Mouse (Mus musculus): ENCODE measurements around the gene Caln1. TPM values are rescaled to one million over a fixed set of nuclear protein-coding genes. Genes with fewer than 3 reads are reported as not detected.

Gene Caln1
- total RNA-seq, 2 experiments from 2014 or later = 129 to 132 TPM

DNA sequence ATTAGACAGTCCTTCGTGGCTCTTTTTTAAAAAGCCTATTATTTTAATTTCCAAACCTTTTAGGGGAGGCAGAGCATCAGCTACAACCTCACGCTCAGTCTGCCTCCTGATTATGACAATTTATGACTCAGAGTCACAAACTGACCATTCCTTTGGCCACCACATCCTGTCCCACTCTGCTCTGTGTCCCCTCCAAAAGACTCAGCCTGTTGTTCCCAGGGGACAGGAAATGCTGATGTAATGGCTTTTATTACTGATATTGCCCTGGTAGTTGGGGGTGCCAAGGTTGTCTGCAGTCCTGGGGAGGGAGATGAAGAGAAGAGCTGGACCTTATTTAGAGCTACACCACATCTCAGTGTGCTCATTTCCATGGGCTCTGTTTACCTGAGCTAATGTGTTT lies 23.4 kb upstream of the Caln1 start:
- no peak overlapping the region for H3K27ac ChIP-seq
- TF ChIP-seq CTCF (conservative IDR thresholded peaks at IDR 0.05) = no peak

DNA sequence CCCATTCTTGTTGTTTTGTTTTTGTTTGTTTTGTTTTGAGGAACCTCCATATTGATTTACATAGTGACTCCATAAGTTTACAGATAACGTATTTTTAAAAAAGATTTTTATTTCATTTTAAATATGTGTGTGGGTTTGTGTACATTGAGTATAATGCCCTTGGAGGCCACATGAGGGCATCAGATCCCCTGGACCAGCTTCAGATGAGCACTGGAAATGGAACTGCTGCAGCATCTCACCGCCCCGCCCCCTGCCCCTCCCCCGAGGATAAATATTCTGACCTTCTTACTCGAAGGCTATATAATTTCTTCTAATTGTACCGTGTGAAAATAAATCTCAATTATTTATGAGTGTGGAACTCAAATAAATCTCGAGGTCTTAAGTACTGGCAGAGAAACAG lies 14.0 kb upstream of the Caln1 start:
- TF ChIP-seq CTCF (conservative IDR thresholded peaks at IDR 0.05) = peak; percentile 54
- DNase-seq (ENCODE audit: low spot score in 2 of 2) = no peak
- H3K27ac ChIP-seq = no peak overlapping the region
- no peak overlapping the region for H3K4me3 ChIP-seq

More for the DNA sequence above, 23.4 kb upstream of the Caln1 start:
- no peak overlapping the region for H3K4me3 ChIP-seq
- DNase-seq (ENCODE audit: low spot score in 2 of 2) = no peak

DNA sequence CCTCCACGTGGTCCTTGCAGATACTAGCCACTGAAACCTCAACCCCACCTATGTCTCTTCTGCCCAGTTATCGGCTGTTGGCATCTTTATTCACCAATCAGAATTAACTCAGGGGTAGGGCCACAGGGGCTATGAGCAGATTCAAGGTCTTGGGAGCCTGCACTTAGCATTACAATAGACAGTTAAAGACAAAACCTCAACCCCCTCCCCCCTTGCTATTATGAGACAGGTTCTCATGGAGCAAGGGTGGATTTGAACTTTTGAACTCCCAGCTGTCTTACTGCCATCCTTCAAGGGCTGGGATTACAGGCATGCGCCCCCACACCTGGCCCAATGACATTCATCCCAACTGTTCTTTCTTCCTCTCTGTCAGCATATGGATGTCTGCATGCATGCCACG lies 6.1 kb upstream of the Caln1 start:
- TF ChIP-seq CTCF (conservative IDR thresholded peaks at IDR 0.05) = no peak
- Histone ChIP-seq H3K27ac (no peak overlapping the region), H3K4me3 (no peak overlapping the region)
- no peak for DNase-seq (ENCODE audit: low spot score in 2 of 2)

DNA sequence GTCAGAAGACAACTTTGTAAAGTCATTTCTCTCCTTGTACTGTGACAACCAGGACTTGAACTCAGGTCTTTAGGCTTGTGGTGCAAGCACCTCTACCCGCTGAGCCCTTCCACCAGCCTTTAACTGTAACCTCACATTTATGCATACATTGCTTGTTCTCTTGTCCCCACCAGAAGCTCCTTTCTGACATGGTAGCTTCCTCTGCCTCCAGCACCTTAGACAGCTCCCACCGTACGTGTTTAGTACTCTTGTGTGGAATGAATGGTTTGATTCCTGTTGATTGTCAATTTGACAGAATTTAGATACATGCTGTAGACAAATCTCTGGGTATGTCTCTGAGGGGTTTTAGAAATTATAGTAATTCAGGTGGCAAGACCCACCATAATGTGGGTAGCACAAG lies 5.5 kb upstream of the Caln1 start:
- no peak overlapping the region for H3K27ac ChIP-seq
- no peak for DNase-seq (ENCODE audit: low spot score in 2 of 2)
- TF ChIP-seq CTCF (conservative IDR thresholded peaks at IDR 0.05) = no peak
- no peak overlapping the region for H3K4me3 ChIP-seq

DNA sequence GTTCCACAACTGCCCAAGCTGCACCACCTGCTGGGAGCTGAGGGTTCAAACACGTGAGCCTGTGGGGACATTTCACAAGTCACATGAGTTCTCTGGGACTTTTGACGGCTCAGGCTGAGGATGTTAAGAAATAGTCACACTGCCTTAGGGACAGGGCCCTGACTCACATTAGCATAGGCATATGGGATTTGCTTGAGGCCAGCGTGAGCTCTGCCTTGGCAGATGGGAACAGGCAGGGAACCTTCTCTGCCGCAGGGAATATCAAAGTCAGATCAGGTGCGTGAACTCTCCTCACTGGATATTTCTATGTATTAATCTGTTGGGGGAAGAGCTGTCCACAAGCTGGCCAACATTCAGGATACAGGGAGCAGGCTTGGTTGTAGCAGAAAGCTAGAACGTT lies 1.0 kb upstream of the Caln1 start:
- no peak overlapping the region for H3K27ac ChIP-seq
- no peak for TF ChIP-seq CTCF (conservative IDR thresholded peaks at IDR 0.05)

DNA sequence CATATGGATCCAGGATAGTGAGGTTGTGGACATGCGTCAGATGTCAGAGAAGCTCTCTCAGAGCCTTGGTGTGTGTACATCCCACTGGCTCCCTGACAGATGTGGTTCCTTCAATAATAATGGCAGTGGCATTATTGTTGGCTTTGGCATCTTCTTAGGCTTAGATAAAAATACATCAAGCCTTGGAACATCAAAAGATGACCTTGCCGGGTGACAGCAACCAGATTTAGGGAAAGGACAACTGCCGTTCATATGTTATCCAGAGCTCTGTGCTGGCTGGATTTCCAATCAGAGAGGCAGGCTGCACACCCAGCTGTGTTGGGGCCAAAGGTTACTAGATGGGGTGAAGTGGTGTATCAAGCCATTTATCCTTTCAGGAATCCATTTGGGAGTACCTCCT lies 6.2 kb downstream of the Caln1 start:
- TF ChIP-seq CTCF (conservative IDR thresholded peaks at IDR 0.05) = no peak
- Histone ChIP-seq H3K27ac (no peak overlapping the region), H3K4me3 (no peak overlapping the region)
- DNase-seq (ENCODE audit: low spot score in 2 of 2) = no peak

More for the DNA sequence above, 1.0 kb upstream of the Caln1 start:
- DNase-seq (ENCODE audit: low spot score in 2 of 2) = no peak
- H3K4me3 ChIP-seq = no peak overlapping the region

DNA sequence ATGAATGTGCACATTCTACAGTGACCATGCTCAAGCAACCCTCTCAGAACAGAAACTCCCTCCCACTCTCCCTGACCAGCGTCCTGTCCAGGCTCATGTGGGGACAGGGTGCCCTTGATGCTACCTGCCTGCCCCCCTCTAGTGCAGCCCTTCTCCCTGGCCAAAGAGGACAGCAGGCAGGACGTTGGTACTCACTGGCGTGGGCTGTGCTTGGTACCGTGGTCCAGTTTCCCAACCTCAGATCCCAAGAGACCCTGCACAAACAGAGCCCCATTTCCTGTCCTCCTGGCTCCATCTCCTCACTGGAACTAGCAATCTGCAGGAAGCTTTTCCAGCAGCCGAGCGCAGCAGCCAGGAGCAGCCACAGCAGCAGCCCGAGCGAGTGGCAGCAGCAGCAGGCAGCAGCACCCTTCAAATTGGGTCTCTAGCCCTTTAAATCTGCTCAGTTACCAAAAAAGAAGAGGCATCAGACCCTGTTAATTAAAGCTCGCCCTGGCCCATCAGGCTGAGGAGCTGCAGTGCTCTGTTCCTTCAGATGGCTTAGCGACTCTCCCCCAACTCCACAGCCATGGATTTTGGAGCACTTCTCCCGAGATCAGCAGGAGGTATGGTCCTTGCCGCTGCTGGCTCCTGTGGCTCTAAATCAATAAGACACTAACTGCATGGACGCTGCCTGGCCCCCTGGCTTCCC lies 15.1 kb downstream of the Caln1 start, which contains the start of gene A330070K13Rik:
Gene A330070K13Rik, minus strand, starts transcription at position 410 of the 691 bp plus-strand sequence.
- TF ChIP-seq CTCF (conservative IDR thresholded peaks at IDR 0.05) = no peak
- Histone ChIP-seq H3K27ac (peak within 1 kb of the TSS; percentile 78), H3K4me3 (peak within 1 kb of the TSS; percentile 41)
- DNase-seq (ENCODE audit: low spot score in 2 of 2) = no peak

DNA sequence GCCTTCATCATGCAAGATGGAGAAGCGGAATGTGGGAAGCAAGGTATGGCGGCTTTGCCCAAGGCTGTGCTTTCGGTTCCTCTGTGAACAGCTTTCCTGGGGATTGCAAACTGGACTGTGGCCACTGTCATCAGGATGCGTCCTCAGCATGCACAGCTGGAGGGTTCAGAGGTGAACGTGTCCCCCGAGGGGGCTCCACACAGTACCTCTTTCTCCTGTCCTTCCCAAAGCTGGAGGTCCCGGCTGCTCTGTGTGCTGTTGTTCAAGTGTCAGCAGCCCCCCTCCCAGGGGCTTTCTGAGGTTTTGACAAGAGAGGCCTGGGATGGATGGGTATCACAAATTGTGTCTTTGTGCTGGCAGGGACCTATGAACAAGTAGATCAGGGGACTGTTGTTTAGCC lies 17.2 kb downstream of the Caln1 start:
- no peak for TF ChIP-seq CTCF (conservative IDR thresholded peaks at IDR 0.05)
- Histone ChIP-seq H3K4me3 (no peak overlapping the region), H3K27ac (no peak overlapping the region)
- no peak for DNase-seq (ENCODE audit: low spot score in 2 of 2)

DNA sequence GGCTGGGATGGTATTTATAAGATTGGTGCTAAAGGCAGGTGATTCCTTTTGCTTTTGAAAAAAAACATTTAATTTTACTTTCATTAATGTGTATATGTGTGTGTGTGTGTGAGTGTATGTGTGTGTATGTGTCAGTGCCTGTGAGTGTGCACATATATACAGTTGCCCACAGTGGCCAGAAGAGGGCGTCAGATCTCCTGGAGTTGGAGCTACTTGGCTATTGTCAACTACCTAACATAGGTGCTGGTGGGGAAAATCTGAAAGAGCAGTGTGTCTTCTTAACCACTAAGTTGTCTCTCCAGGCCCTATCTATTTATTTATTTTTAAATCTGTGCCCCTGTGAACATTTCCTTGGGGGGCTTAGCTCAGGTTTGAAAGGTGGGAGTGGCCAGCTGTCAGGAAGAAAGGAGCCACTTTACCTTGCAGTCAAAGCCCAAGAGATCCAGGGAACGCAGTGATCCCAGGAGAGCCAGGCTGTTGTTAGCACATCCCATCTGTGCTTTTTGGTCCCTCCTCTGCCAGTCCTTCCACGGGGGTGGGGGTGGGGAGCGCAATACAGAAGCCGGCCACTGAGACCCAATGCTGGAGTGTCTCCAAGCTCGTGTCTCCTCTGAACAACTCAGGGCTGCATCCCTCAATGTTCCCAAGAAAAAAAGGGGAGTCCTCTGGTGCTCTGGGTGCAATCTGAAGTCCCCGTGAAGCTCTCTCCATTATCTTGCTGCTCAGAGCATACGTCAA lies 24.5 kb downstream of the Caln1 start:
- peak; percentile 62 for TF ChIP-seq CTCF (conservative IDR thresholded peaks at IDR 0.05)
- H3K27ac ChIP-seq = peak overlapping the region; percentile 69
- H3K4me3 ChIP-seq = no peak overlapping the region
- no peak for DNase-seq (ENCODE audit: low spot score in 2 of 2)

DNA sequence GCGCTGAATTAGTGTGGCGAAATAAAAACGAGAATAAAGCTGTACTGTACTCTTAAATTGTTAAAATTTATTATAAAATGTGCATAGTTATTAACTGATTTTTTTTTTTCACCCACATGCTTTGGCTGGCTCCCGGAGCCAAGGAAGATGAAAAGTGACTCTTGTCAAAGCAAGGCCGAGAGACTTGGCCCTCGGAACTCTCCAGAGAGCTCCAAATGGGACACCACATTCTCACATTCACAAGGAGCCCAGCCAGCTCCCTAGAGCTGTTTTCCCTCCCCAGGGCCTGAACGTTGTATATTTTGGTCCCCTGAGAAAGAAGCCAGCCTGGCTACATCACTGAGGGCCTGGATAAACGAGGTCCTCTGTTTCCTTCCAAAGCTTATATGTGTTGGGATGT lies 25.1 kb downstream of the Caln1 start:
- no peak overlapping the region for H3K4me3 ChIP-seq
- no peak for TF ChIP-seq CTCF (conservative IDR thresholded peaks at IDR 0.05)
- DNase-seq (ENCODE audit: low spot score in 2 of 2) = no peak
- peak overlapping the region; percentile 69 for H3K27ac ChIP-seq

DNA sequence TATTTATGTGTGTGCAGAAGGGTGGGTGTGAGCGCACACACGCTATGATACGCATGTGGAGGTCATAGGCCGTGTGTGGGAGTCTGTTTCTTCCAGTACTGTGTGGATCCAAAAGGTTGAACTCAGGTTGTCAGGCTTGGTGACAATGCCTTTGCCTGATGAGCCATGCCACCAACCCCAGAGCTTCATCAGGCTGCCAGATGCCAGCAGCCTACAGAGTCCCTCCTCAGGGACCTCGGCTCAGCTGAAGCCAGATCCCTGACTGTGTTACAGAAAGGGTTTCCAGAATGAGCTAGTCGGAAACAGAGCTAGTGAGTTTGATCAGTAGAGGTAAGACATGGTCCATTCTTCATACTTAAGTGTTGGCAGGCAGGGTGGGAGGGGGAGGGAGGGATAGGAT lies 25.9 kb downstream of the Caln1 start:
- Histone ChIP-seq H3K4me3 (no peak overlapping the region), H3K27ac (peak overlapping the region; percentile 69)
- DNase-seq (ENCODE audit: low spot score in 2 of 2) = no peak
- no peak for TF ChIP-seq CTCF (conservative IDR thresholded peaks at IDR 0.05)

DNA sequence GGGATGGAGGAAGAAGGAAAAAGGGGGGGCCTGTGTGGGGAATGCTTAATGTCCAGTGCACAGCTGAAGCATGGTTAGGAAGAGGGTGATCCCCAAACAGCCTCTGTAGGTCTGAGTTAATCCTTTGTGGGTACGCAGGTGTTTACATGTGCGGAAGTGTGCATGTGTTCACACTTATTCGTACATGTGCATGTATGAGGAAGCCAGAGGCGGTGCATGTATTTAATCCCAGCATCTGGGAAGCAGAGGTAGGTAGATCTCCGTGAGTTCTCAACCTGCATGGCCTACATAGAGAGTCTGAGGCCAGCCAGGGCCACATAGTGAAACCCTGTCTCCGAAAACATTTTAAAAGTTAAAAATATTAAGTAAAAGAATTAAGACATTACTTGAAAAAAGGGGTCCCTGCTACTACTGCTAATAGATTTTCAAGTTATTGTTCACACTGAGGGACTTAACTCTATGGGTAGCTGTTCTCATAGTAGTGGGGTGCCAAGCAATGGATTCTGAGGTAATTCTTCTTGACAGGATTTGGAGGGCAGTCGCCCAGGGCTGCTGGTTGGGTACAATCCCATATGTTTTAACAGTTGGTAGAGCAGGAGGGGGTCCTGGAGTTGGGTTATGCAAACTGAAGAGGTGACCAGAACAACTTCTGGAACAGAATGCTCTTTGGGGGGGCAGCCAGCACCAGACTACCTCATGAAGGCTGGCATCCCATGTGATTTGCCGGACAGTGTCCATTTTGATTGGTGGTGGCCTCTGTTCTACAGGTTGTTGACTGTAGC lies 31.1 kb downstream of the Caln1 start:
- H3K27ac ChIP-seq = no peak overlapping the region
- H3K4me3 ChIP-seq = no peak overlapping the region
- TF ChIP-seq CTCF (conservative IDR thresholded peaks at IDR 0.05) = no peak
- no peak for DNase-seq (ENCODE audit: low spot score in 2 of 2)

DNA sequence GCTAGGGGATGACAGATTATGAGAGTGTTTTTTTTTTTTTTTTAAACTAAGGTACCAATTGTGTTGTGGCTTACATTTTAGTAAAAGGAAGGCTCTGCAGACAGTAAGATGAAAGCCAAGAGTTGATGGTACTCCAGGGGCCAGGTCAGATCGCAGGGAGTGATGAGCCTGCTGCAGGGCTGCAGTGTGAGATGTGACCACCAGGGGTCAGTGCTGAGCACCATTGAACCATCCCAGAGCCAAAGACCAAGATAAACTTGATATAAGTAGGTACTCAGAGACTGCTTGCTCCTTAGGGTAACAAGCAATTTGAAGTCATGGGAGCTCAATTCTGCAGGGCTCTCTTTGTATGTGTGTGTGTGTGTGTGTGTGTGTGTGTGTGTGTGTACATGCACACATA lies 35.9 kb downstream of the Caln1 start:
- H3K4me3 ChIP-seq = no peak overlapping the region
- peak in 1 of 2 experiments; percentile 70 for DNase-seq (ENCODE audit: low spot score in 2 of 2)
- H3K27ac ChIP-seq = no peak overlapping the region
- peak; percentile 93 for TF ChIP-seq CTCF (conservative IDR thresholded peaks at IDR 0.05)
